8 mouse cellular contexts compared by ENCODE assay signal in genomic region chr11:75679439-75680171, GRCm38 (mm10). TPM values are rescaled to one million over a fixed set of nuclear protein-coding genes. Genes with fewer than 3 reads are reported as not detected.
A peak's percentile ranks its signal among the peaks of the same experiment; 100 is the strongest.
DNase-seq lines count a peak whose midpoint lies in the region; ATAC-seq and TF ChIP-seq lines count a peak whose summit lies in the region.

No protein-coding gene starts in this region.

- peaks cover 9% of the 10 kb centered on the region for H3K4me1 ChIP-seq in embryonic facial prominence, embryonic 14.5 days (ENCODE audit: control insufficient read depth, insufficient read depth, low read length)
- peaks cover 11% of the 10 kb centered on the region for H3K4me1 ChIP-seq in heart, embryonic 11.5 days (ENCODE audit: control insufficient read depth, insufficient read depth, low read length)
- peaks cover 5% of the 10 kb centered on the region; the same call in 1 of the 2 replicates for H3K4me1 ChIP-seq in kidney, embryonic 14.5 days (ENCODE audit: control insufficient read depth, insufficient read depth, low read length)
- peaks cover 25% of the 10 kb centered on the region for H3K4me1 ChIP-seq in liver, embryonic 16.5 days (ENCODE audit: control insufficient read depth, low read depth, low read length)
- H3K4me1 ChIP-seq in neural tube, embryonic 12.5 days = peaks cover 12% of the 10 kb centered on the region
- no peaks in the 10 kb centered on the region for H3K4me1 ChIP-seq in stomach, postnatal 0 days (replicated peaks; ENCODE audit: control insufficient read depth, insufficient read depth)

- H3K9ac ChIP-seq in embryonic facial prominence, embryonic 14.5 days (ENCODE audit: low read depth, low read length) = peak overlapping the region; percentile 97
- H3K9ac ChIP-seq in heart, embryonic 11.5 days (ENCODE audit: low read depth, low read length) = peak overlapping the region; percentile 89
- peak overlapping the region; percentile 94 for H3K9ac ChIP-seq in kidney, embryonic 14.5 days (ENCODE audit: low read depth, low read length)
- H3K9ac ChIP-seq in liver, embryonic 16.5 days (ENCODE audit: low read depth, low read length) = peak overlapping the region; percentile 98
- peak overlapping the region; percentile 95 for H3K9ac ChIP-seq in neural tube, embryonic 12.5 days
- H3K9ac ChIP-seq in stomach, postnatal 0 days (ENCODE audit: low read length) = peak overlapping the region; percentile 96

- no peaks in the 10 kb centered on the region for H3K9me3 ChIP-seq in embryonic facial prominence, embryonic 14.5 days (ENCODE audit: control insufficient read depth, low read length)
- no peaks in the 10 kb centered on the region for H3K9me3 ChIP-seq in heart, embryonic 11.5 days (replicated peaks; ENCODE audit: control insufficient read depth, low read length)
- no peaks in the 10 kb centered on the region for H3K9me3 ChIP-seq in kidney, embryonic 14.5 days (ENCODE audit: control insufficient read depth, low read length)
- H3K9me3 ChIP-seq in liver, embryonic 16.5 days (replicated peaks; ENCODE audit: control insufficient read depth, low read length) = no peaks in the 10 kb centered on the region
- H3K9me3 ChIP-seq in neural tube, embryonic 12.5 days = no peaks in the 10 kb centered on the region
- no peaks in the 10 kb centered on the region for H3K9me3 ChIP-seq in stomach, postnatal 0 days (ENCODE audit: control insufficient read depth, low read length)

- DNase-seq in CD4-positive, CD25-positive, alpha-beta regulatory T cell, adult 2 months (ENCODE audit: low read depth, low spot score) = peak; percentile 72
- peak; percentile 79 for DNase-seq in WW6 (ENCODE audit: low read depth, low spot score)
- DNase-seq in embryonic facial prominence, embryonic 14.5 days (ENCODE audit: low spot score) = peak; percentile 72
- DNase-seq in stomach, postnatal 0 days (ENCODE audit: low spot score) = peak; percentile 74

- H3K4me3 ChIP-seq in embryonic facial prominence, embryonic 14.5 days (ENCODE audit: low read depth, low read length) = peak overlapping the region; percentile 99
- H3K4me3 ChIP-seq in heart, embryonic 11.5 days (ENCODE audit: low read depth, low read length) = peak overlapping the region; percentile 94
- H3K4me3 ChIP-seq in kidney, embryonic 14.5 days (ENCODE audit: low read length) = peak overlapping the region; percentile 100
- H3K4me3 ChIP-seq in liver, embryonic 16.5 days (ENCODE audit: low read depth, low read length) = peak overlapping the region; percentile 97
- H3K4me3 ChIP-seq in neural tube, embryonic 12.5 days = peak overlapping the region; percentile 97
- peak overlapping the region; percentile 98 for H3K4me3 ChIP-seq in stomach, postnatal 0 days (ENCODE audit: low read depth, low read length)

- WGBS in embryonic facial prominence, embryonic 14.5 days = 0% methylated on average over 23 of the region's 43 CpGs
- WGBS in heart, embryonic 11.5 days (ENCODE audit: insufficient replicate concordance) = under 1% methylated on average over 43 of the region's 43 CpGs
- under 1% methylated on average over 43 of the region's 43 CpGs for WGBS in kidney, embryonic 14.5 days
- under 1% methylated on average over 43 of the region's 43 CpGs for WGBS in liver, embryonic 16.5 days (ENCODE audit: insufficient replicate concordance)
- WGBS in neural tube, embryonic 12.5 days = under 1% methylated on average over 43 of the region's 43 CpGs
- WGBS in stomach, postnatal 0 days = under 1% methylated on average over 36 of the region's 43 CpGs

- peak; percentile 75 for ATAC-seq in embryonic facial prominence, embryonic 14.5 days (ENCODE audit: low read depth)
- ATAC-seq in heart, embryonic 11.5 days (replicated peaks; ENCODE audit: insufficient number of reproducible peaks, low FRiP score, low TSS enrichment) = peak; percentile 75
- peak; percentile 79 for ATAC-seq in kidney, embryonic 14.5 days (ENCODE audit: low FRiP score, low TSS enrichment)
- peak; percentile 61 for ATAC-seq in liver, embryonic 16.5 days (ENCODE audit: low read depth)
- ATAC-seq in neural tube, embryonic 12.5 days (ENCODE audit: low FRiP score, low read depth) = peak; percentile 81
- ATAC-seq in stomach, postnatal 0 days (ENCODE audit: low FRiP score, low TSS enrichment) = peak; percentile 62

- H3K36me3 ChIP-seq in embryonic facial prominence, embryonic 14.5 days (ENCODE audit: control insufficient read depth, insufficient read depth, low read length) = peaks cover 14% of the 10 kb centered on the region
- no peaks in the 10 kb centered on the region for H3K36me3 ChIP-seq in heart, embryonic 11.5 days (ENCODE audit: control insufficient read depth, insufficient read depth, low read length)
- H3K36me3 ChIP-seq in kidney, embryonic 14.5 days (ENCODE audit: control insufficient read depth, insufficient read depth, low read length) = peaks cover 9% of the 10 kb centered on the region; the same call in 1 of the 2 replicates
- H3K36me3 ChIP-seq in liver, embryonic 16.5 days (ENCODE audit: control insufficient read depth, insufficient read depth) = peaks cover 13% of the 10 kb centered on the region
- H3K36me3 ChIP-seq in neural tube, embryonic 12.5 days = 0 out of 2 replicates have a peak, but pooled peaks cover 6% of the 10 kb centered on the region
- no peaks in the 10 kb centered on the region for H3K36me3 ChIP-seq in stomach, postnatal 0 days (ENCODE audit: control insufficient read depth, insufficient read depth, low read length)

- TF ChIP-seq EP300 in stomach, postnatal 0 days (optimal IDR thresholded peaks at IDR 0.05) = no peak

- peak overlapping the region; percentile 96 for H3K27ac ChIP-seq in embryonic facial prominence, embryonic 14.5 days (replicated peaks; ENCODE audit: low read depth, low read length)
- H3K27ac ChIP-seq in heart, embryonic 11.5 days (ENCODE audit: low read depth, low read length) = peak overlapping the region; percentile 90
- H3K27ac ChIP-seq in kidney, embryonic 14.5 days (ENCODE audit: low read depth, low read length) = peak overlapping the region; percentile 95
- peak overlapping the region; percentile 95 for H3K27ac ChIP-seq in liver, embryonic 16.5 days (ENCODE audit: low read length)
- peak overlapping the region; percentile 82 for H3K27ac ChIP-seq in neural tube, embryonic 12.5 days
- H3K27ac ChIP-seq in stomach, postnatal 0 days (replicated peaks) = peak overlapping the region; percentile 98

- H3K4me2 ChIP-seq in embryonic facial prominence, embryonic 14.5 days (ENCODE audit: low read depth, low read length) = peak overlapping the region; percentile 75
- H3K4me2 ChIP-seq in heart, embryonic 11.5 days = peak overlapping the region; percentile 85
- H3K4me2 ChIP-seq in kidney, embryonic 14.5 days (replicated peaks; ENCODE audit: low read depth, low read length) = peak overlapping the region; percentile 79
- H3K4me2 ChIP-seq in liver, embryonic 16.5 days (ENCODE audit: low read depth, low read length) = peak overlapping the region; percentile 85
- H3K4me2 ChIP-seq in neural tube, embryonic 12.5 days (replicated peaks) = peak overlapping the region; percentile 93
- H3K4me2 ChIP-seq in stomach, postnatal 0 days (replicated peaks; ENCODE audit: low read depth) = peak overlapping the region; percentile 64

- TF ChIP-seq CTCF in stomach, postnatal 0 days (IDR thresholded peaks at IDR 0.05; ENCODE audit: low read depth) = peak; percentile 62

- H3K27me3 ChIP-seq in embryonic facial prominence, embryonic 14.5 days (replicated peaks; ENCODE audit: control insufficient read depth, insufficient read depth, low read length) = no peaks in the 10 kb centered on the region
- no peaks in the 10 kb centered on the region for H3K27me3 ChIP-seq in heart, embryonic 11.5 days (ENCODE audit: control insufficient read depth, insufficient read depth, low read length)
- no peaks in the 10 kb centered on the region for H3K27me3 ChIP-seq in kidney, embryonic 14.5 days (ENCODE audit: control insufficient read depth, insufficient read depth, low read length)
- no peaks in the 10 kb centered on the region for H3K27me3 ChIP-seq in liver, embryonic 16.5 days (ENCODE audit: control insufficient read depth, insufficient read depth, low read depth, low read length)
- no peaks in the 10 kb centered on the region for H3K27me3 ChIP-seq in neural tube, embryonic 12.5 days (replicated peaks)
- H3K27me3 ChIP-seq in stomach, postnatal 0 days (ENCODE audit: control insufficient read depth, insufficient read depth, low read length) = no peaks in the 10 kb centered on the region

RNA-seq across cellular contexts. Expression of gene Crk, which starts 0.5 kb away (rescaled TPM):
- polyA plus RNA-seq in embryonic facial prominence, embryonic 14.5 days (2014; fragmentation: Nextera tagmentation; extraction: Ambion mirVana) = 106 TPM in 2 replicates
- polyA plus RNA-seq in heart, embryonic 11.5 days (2014; fragmentation: Nextera tagmentation; extraction: Ambion mirVana) = 90.3 and 97.4 TPM in 2 replicates
- 66.1 and 119 TPM in 2 replicates for polyA plus RNA-seq in kidney, embryonic 14.5 days (2014; fragmentation: Nextera tagmentation; extraction: Ambion mirVana)
- polyA plus RNA-seq in liver, embryonic 16.5 days (2015; fragmentation: Nextera tagmentation; extraction: Ambion mirVana) = 30.4 and 32.6 TPM in 2 replicates
- polyA plus RNA-seq in neural tube, embryonic 12.5 days (2016; fragmentation: Nextera tagmentation; extraction: Ambion mirVana) = 127 and 137 TPM in 2 replicates
- polyA plus RNA-seq in stomach, postnatal 0 days (2015; fragmentation: Nextera tagmentation; extraction: Ambion mirVana) = 63.5 and 68.8 TPM in 2 replicates

RNA-seq across cellular contexts. Expression of gene Myo1c, which starts 29.3 kb away (rescaled TPM):
- 45.5 and 49.7 TPM in 2 replicates for polyA plus RNA-seq in embryonic facial prominence, embryonic 14.5 days (2014; fragmentation: Nextera tagmentation; extraction: Ambion mirVana)
- polyA plus RNA-seq in heart, embryonic 11.5 days (2014; fragmentation: Nextera tagmentation; extraction: Ambion mirVana) = 33.0 and 54.5 TPM in 2 replicates
- polyA plus RNA-seq in kidney, embryonic 14.5 days (2014; fragmentation: Nextera tagmentation; extraction: Ambion mirVana) = 21.5 and 32.0 TPM in 2 replicates
- polyA plus RNA-seq in liver, embryonic 16.5 days (2015; fragmentation: Nextera tagmentation; extraction: Ambion mirVana) = 21.0 and 24.1 TPM in 2 replicates
- 14.0 and 16.8 TPM in 2 replicates for polyA plus RNA-seq in neural tube, embryonic 12.5 days (2016; fragmentation: Nextera tagmentation; extraction: Ambion mirVana)
- 41.8 and 41.9 TPM in 2 replicates for polyA plus RNA-seq in stomach, postnatal 0 days (2015; fragmentation: Nextera tagmentation; extraction: Ambion mirVana)

RNA-seq across cellular contexts. Expression of gene Inpp5k, which starts 48.8 kb away (rescaled TPM):
- polyA plus RNA-seq in embryonic facial prominence, embryonic 14.5 days (2014; fragmentation: Nextera tagmentation; extraction: Ambion mirVana) = 23.7 and 29.2 TPM in 2 replicates
- polyA plus RNA-seq in heart, embryonic 11.5 days (2014; fragmentation: Nextera tagmentation; extraction: Ambion mirVana) = 19.7 and 21.0 TPM in 2 replicates
- 24.9 and 30.1 TPM in 2 replicates for polyA plus RNA-seq in kidney, embryonic 14.5 days (2014; fragmentation: Nextera tagmentation; extraction: Ambion mirVana)
- 15.8 and 17.9 TPM in 2 replicates for polyA plus RNA-seq in liver, embryonic 16.5 days (2015; fragmentation: Nextera tagmentation; extraction: Ambion mirVana)
- polyA plus RNA-seq in neural tube, embryonic 12.5 days (2016; fragmentation: Nextera tagmentation; extraction: Ambion mirVana) = 31.4 and 31.5 TPM in 2 replicates
- polyA plus RNA-seq in stomach, postnatal 0 days (2015; fragmentation: Nextera tagmentation; extraction: Ambion mirVana) = 19.0 and 22.4 TPM in 2 replicates

RNA-seq across cellular contexts. Expression of gene Ywhae, which starts 53.1 kb away (rescaled TPM):
- 788 and 838 TPM in 2 replicates for polyA plus RNA-seq in embryonic facial prominence, embryonic 14.5 days (2014; fragmentation: Nextera tagmentation; extraction: Ambion mirVana)
- 893 and 924 TPM in 2 replicates for polyA plus RNA-seq in heart, embryonic 11.5 days (2014; fragmentation: Nextera tagmentation; extraction: Ambion mirVana)
- polyA plus RNA-seq in kidney, embryonic 14.5 days (2014; fragmentation: Nextera tagmentation; extraction: Ambion mirVana) = 918 and 1,088 TPM in 2 replicates
- polyA plus RNA-seq in liver, embryonic 16.5 days (2015; fragmentation: Nextera tagmentation; extraction: Ambion mirVana) = 192 and 206 TPM in 2 replicates
- polyA plus RNA-seq in neural tube, embryonic 12.5 days (2016; fragmentation: Nextera tagmentation; extraction: Ambion mirVana) = 1,355 and 1,381 TPM in 2 replicates
- 401 and 416 TPM in 2 replicates for polyA plus RNA-seq in stomach, postnatal 0 days (2015; fragmentation: Nextera tagmentation; extraction: Ambion mirVana)

Comparison
In these comparisons a context has a peak if more than half of its experiments do, and no peak if none do; other contexts are left out.
1. Peak in every context shown above with its lines: DNase-seq, ATAC-seq, H3K4me3 ChIP-seq and H3K27ac ChIP-seq.